Mouse (Mus musculus): Measurements from ENCODE around the gene Pth2r. TPM values are rescaled to one million over a fixed set of nuclear protein-coding genes. Genes with fewer than 3 reads are reported as not detected.

Gene Pth2r
- total RNA-seq (2015; ENCODE audit: low replicate concordance) (not detected in 2 replicates), total RNA-seq (2017; ENCODE audit: low replicate concordance) (not detected in 2 replicates)

GRCm38 (mm10) chr1:65281756-65282155 lies at the start of gene Pth2r:
Pth2r (plus strand) TSS chr1:65282056.
- no peak for ATAC-seq (replicated peaks; ENCODE audit: low FRiP score, poor library complexity, severe bottlenecking)

- no peak for ATAC-seq (replicated peaks; ENCODE audit: low FRiP score, poor library complexity, severe bottlenecking)
Observed at GRCm38 (mm10) chr1:65237712-65238111, 44.1 kb upstream of the Pth2r start.

GRCm38 (mm10) chr1:65245637-65246036 lies 36.2 kb upstream of the Pth2r start:
- ATAC-seq (replicated peaks; ENCODE audit: low FRiP score, poor library complexity, severe bottlenecking) = no peak

GRCm38 (mm10) chr1:65280461-65280860 lies 1.4 kb upstream of the Pth2r start:
- no peak for ATAC-seq (replicated peaks; ENCODE audit: low FRiP score, poor library complexity, severe bottlenecking)

- ATAC-seq (replicated peaks; ENCODE audit: low FRiP score, poor library complexity, severe bottlenecking) = no peak
Observed at GRCm38 (mm10) chr1:65282766-65283165, 910 bp downstream of the Pth2r start.

- ATAC-seq (replicated peaks; ENCODE audit: low FRiP score, poor library complexity, severe bottlenecking) = no peak
Observed at GRCm38 (mm10) chr1:65308476-65308875, 26.6 kb downstream of the Pth2r start.

- no peak for ATAC-seq (replicated peaks; ENCODE audit: low FRiP score, poor library complexity, severe bottlenecking)
Observed at GRCm38 (mm10) chr1:65311214-65311933, 29.5 kb downstream of the Pth2r start.

GRCm38 (mm10) chr1:65312118-65312517 lies 30.3 kb downstream of the Pth2r start:
- ATAC-seq (replicated peaks; ENCODE audit: low FRiP score, poor library complexity, severe bottlenecking) = no peak

GRCm38 (mm10) chr1:65312896-65313295 lies 31.0 kb downstream of the Pth2r start:
- ATAC-seq (replicated peaks; ENCODE audit: low FRiP score, poor library complexity, severe bottlenecking) = no peak

- no peak for ATAC-seq (replicated peaks; ENCODE audit: low FRiP score, poor library complexity, severe bottlenecking)
Observed at GRCm38 (mm10) chr1:65314054-65315021, 32.5 kb downstream of the Pth2r start.

GRCm38 (mm10) chr1:65315022-65315407 lies 33.2 kb downstream of the Pth2r start:
- no peak for ATAC-seq (replicated peaks; ENCODE audit: low FRiP score, poor library complexity, severe bottlenecking)

GRCm38 (mm10) chr1:65334026-65334425 lies 52.2 kb downstream of the Pth2r start:
- no peak for ATAC-seq (replicated peaks; ENCODE audit: low FRiP score, poor library complexity, severe bottlenecking)

- ATAC-seq (replicated peaks; ENCODE audit: low FRiP score, poor library complexity, severe bottlenecking) = no peak
Observed at GRCm38 (mm10) chr1:65337768-65338167, 55.9 kb downstream of the Pth2r start.

GRCm38 (mm10) chr1:65340240-65340639 lies 58.4 kb downstream of the Pth2r start:
- no peak for ATAC-seq (replicated peaks; ENCODE audit: low FRiP score, poor library complexity, severe bottlenecking)

- no peak for ATAC-seq (replicated peaks; ENCODE audit: low FRiP score, poor library complexity, severe bottlenecking)
Observed at GRCm38 (mm10) chr1:65352979-65353378, 71.1 kb downstream of the Pth2r start.

GRCm38 (mm10) chr1:65354153-65354552 lies 72.3 kb downstream of the Pth2r start:
- no peak for ATAC-seq (replicated peaks; ENCODE audit: low FRiP score, poor library complexity, severe bottlenecking)

GRCm38 (mm10) chr1:65388328-65388727 lies 106.5 kb downstream of the Pth2r start:
- no peak for ATAC-seq (replicated peaks; ENCODE audit: low FRiP score, poor library complexity, severe bottlenecking)

GRCm38 (mm10) chr1:65389621-65390020 lies 107.8 kb downstream of the Pth2r start:
- ATAC-seq (replicated peaks; ENCODE audit: low FRiP score, poor library complexity, severe bottlenecking) = no peak

- ATAC-seq (replicated peaks; ENCODE audit: low FRiP score, poor library complexity, severe bottlenecking) = no peak
Observed at GRCm38 (mm10) chr1:65407441-65407840, 125.6 kb downstream of the Pth2r start.

GRCm38 (mm10) chr1:65420909-65421308 lies 139.1 kb downstream of the Pth2r start:
- ATAC-seq (replicated peaks; ENCODE audit: low FRiP score, poor library complexity, severe bottlenecking) = no peak

Measured in erythroblast, adult 5-6 weeks (primary cell).